Mouse (Mus musculus): ENCODE results near the gene Pex6.

DNA sequence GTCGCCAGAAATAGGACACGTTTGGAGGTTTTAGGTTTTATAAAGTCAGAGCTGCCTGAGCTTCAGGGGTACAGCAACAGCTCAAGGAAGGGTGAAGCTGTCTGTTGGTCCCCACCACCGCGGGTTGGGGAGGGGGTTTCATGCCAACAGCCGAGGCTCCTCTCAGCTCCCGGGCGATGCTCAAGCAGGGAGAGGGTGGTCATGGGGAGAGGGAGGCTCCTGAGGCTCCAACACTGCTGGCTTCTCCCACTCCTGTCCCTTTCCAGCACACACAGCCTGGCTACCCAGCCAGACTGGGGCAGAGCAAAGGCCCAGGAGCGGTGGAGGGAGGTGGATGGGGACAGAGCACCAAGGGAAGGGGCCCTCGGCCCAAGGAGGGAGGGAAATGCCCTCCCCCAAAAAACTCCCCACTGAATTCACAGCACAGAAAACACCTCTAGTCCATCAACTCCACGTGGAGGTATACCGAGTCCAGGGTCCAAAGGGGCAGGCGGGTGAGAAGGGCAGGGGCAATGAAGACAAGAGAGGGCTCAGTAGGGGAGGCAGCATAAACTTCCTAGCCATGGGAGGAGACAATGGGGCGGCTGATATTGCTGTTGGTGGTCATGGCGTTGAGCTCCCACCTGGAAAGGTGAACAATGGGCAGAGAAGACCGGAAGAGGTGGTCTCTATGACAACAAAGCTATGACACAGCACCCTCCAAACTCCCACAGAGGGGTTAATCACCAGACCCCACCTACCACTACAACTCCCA lies 36.6 kb upstream of the Pex6 start:
- TF ChIP-seq ZC3H11A (IDR thresholded peaks at IDR 0.05; ENCODE audit: borderline replicate concordance, low read depth, low read length) (no peak), MAFK (IDR thresholded peaks at IDR 0.05; ENCODE audit: insufficient read depth, low read depth, low read length) (peak; percentile 58; the same call in 1 of the 2 replicates)

Data from ES-E14 (cell line).